In genomic region chr4:32179707-32180241, GRCm38 (mm10) we compare ENCODE assay signal across 8 mouse cellular contexts. TPM values are rescaled to one million over a fixed set of nuclear protein-coding genes. Genes with fewer than 3 reads are reported as not detected.
A peak's percentile ranks its signal among the peaks of the same experiment; 100 is the strongest.
DNase-seq lines count a peak whose midpoint lies in the region; ATAC-seq lines count a peak whose summit lies in the region.

No protein-coding gene starts in this region.

- no peak overlapping the region for H3K4me3 ChIP-seq in forebrain, embryonic 13.5 days

- H3K27ac ChIP-seq in forebrain, embryonic 13.5 days, result peak overlapping the region; percentile 54; the same call in 1 of the 2 replicates

- peaks cover 33% of the 10 kb centered on the region for H3K4me1 ChIP-seq in forebrain, embryonic 13.5 days

- no peaks in the 10 kb centered on the region for H3K27me3 ChIP-seq in forebrain, embryonic 13.5 days

- no peaks in the 10 kb centered on the region for H3K9me3 ChIP-seq in forebrain, embryonic 13.5 days (replicated peaks)

- peak; percentile 100 for DNase-seq in 3T3-L1 (ENCODE audit: low read depth, low spot score)
- DNase-seq in Muller cell, postnatal 12 days (ENCODE audit: inconsistent ontology term), result peak; percentile 97
- peak; percentile 40 for DNase-seq in heart, postnatal 25 days (ENCODE audit: low spot score)
- peak; percentile 57 to 84 for DNase-seq in lung, adult 18-20 months
- DNase-seq in cerebellum, postnatal 25 days, result no peak
- DNase-seq in right cerebral cortex, postnatal 14 days, result no peak
- no peak for DNase-seq in cerebellum, postnatal 36 days

- H3K36me3 ChIP-seq in forebrain, embryonic 13.5 days (ENCODE audit: poor library complexity, severe bottlenecking), result no peaks in the 10 kb centered on the region

- no peak overlapping the region for H3K9ac ChIP-seq in forebrain, embryonic 13.5 days

- no peak overlapping the region for H3K4me2 ChIP-seq in forebrain, embryonic 13.5 days

- peak; percentile 82 for ATAC-seq in forebrain, embryonic 13.5 days

- 24% methylated on average over 8 of the region's 8 CpGs for WGBS in forebrain, embryonic 13.5 days

- intact Hi-C loops in heart, postnatal 25 days (cut with DNase I), result loop anchor here (5.0 kb wide), 2 partner anchors 48 to 208 kb away; no protein-coding TSS in a partner anchor

RNA-seq across cellular contexts. Expression of gene Bach2, which starts 58.8 kb away (rescaled TPM):
- polyA plus RNA-seq in forebrain, embryonic 13.5 days (2015; fragmentation: Nextera tagmentation; extraction: Ambion mirVana), result 26.2 and 31.6 TPM in 2 replicates
- total RNA-seq in heart, postnatal 25 days (2021), result 1 to 10 TPM; 6.9 to 7.9 TPM

Comparison
In these comparisons a context has a peak if more than half of its experiments do, and no peak if none do; other contexts are left out.
1. DNase-seq: peak in 3T3-L1 (single experiment), Muller cell, postnatal 12 days (single experiment), heart, postnatal 25 days (single experiment) and lung, adult 18-20 months (2 of 2); none in cerebellum, postnatal 25 days (0 of 2), right cerebral cortex, postnatal 14 days (single experiment) and cerebellum, postnatal 36 days (0 of 2).